Mouse (Mus musculus) thymus, adult 2 months (tissue): ENCODE data around the gene C1ql2.

Source experiments
- CTCF ChIP-seq: fragments of 200-500 bp; IDR thresholded peaks from 2 replicates; pipeline ENCODE4 v1.5.1; 2012; ENCODE audit warnings: mild to moderate bottlenecking, control low read depth, low read length, moderate library complexity, borderline replicate concordance; ENCODE audit not compliant: control insufficient read depth, poor library complexity, insufficient read depth; ENCODE audit errors: extremely low read depth
- POLR2A ChIP-seq: fragments of 200-500 bp; IDR thresholded peaks from 2 replicates; pipeline ENCODE4 v1.6.1; 2012; ENCODE audit warnings: mild to moderate bottlenecking, low read length, control low read depth, moderate library complexity; ENCODE audit not compliant: control insufficient read depth, poor library complexity, insufficient read depth; ENCODE audit errors: extremely low read depth

DNA sequence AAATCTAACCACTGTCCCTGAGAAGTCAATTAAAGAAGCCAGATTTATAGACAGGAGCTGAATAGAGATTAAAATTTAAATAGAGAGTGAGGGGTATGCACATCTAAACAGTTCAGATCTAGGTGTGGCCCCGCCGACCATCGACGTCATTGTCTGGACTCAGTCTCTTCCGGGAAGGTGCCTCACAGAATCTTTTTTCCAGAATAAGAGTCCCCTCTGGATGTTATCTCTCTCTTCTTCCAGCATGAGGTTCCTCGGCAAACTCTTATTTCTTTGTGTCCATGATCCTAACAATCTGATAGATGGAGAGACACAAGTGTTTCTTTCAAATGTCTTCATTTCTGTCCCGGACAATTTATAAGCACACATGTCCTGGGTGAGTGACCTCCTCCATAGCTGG lies 33.7 kb downstream of the C1ql2 start:
- TF ChIP-seq CTCF (no peak), POLR2A (no peak)
